Mouse (Mus musculus) lung, postnatal 25 days (tissue): ENCODE data around the gene Gm2007.
"Not testable (repeated sequence)": the region's sequence is repeated elsewhere in the genome, so short reads cannot be mapped to it uniquely, and the experiment has no call there.

ENCODE experiments used
- DNase-seq: peaks from one replicate; pipeline ENCODE4 v3.0.0; 2022; ENCODE audit warnings: low spot score

Gm2007 gene

GRCm38 (mm10) chr2:175741237-175741636 lies at the start of gene Gm2007:
TSS of gene Gm2007 (plus strand) at chr2:175741537.
- DNase-seq = not testable (repeated sequence)

GRCm38 (mm10) chr2:175703546-175703945 lies 37.8 kb upstream of the Gm2007 start, which contains the start of gene Zfp969:
TSS of gene Zfp969 (minus strand) at chr2:175703646.
- DNase-seq = not testable (repeated sequence)

- DNase-seq = not testable (repeated sequence)
Measured at GRCm38 (mm10) chr2:175800993-175801392, 59.7 kb downstream of the Gm2007 start, which contains the start of gene Gm14288. TSS of gene Gm14288 (minus strand) at chr2:175801093.
